Mouse (Mus musculus) heart, adult 2 months (tissue): ENCODE data around the gene F830045P16Rik.

ENCODE experiments used
- CTCF ChIP-seq: fragments of 200-600 bp; IDR thresholded peaks from 2 replicates; pipeline ENCODE4 v1.8.1; 2022; ENCODE audit warnings: antibody characterized with exemption, mild to moderate bottlenecking, moderate library complexity
- POLR2A ChIP-seq: fragments of 200-500 bp; IDR thresholded peaks from 2 replicates; pipeline ENCODE4 v1.6.1; 2011; ENCODE audit warnings: mild to moderate bottlenecking, low read depth, low read length, control low read depth; ENCODE audit not compliant: insufficient read depth

GRCm38 (mm10) chr2:129471905-129472304 is 64.5 kb downstream of the F830045P16Rik start:
- TF ChIP-seq CTCF (peak; percentile 65), POLR2A (no peak)
